Mouse (Mus musculus) CH12.LX (cell line): ENCODE data around the gene Ccdc194. TPM values are rescaled to one million over a fixed set of nuclear protein-coding genes. Genes with fewer than 3 reads are reported as not detected.

Source experiments
- DNase-seq: peaks from one replicate; pipeline ENCODE4 v3.0.0-alpha.2; 2013; ENCODE audit errors: extremely low read depth
- H3K27ac ChIP-seq: 2 replicates; pipeline ENCODE4 v1.5.1; 2012; ENCODE audit warnings: low read depth, mild to moderate bottlenecking, control low read depth, moderate library complexity; ENCODE audit not compliant: insufficient read depth
- H3K27me3 ChIP-seq: replicated peaks from 2 replicates; pipeline ENCODE3; 2012; ENCODE audit warnings: inconsistent platforms
- H3K36me3 ChIP-seq, 2 experiments: replicated peaks in 1 of 2; 2 replicates each; pipeline versions ENCODE3 to v1.6.1; 2012; ENCODE audit warnings: inconsistent platforms in 1 of 2, low read length in 1 of 2, mild to moderate bottlenecking in 1 of 2, mixed read lengths in 1 of 2, moderate library complexity in 1 of 2; ENCODE audit not compliant: control insufficient read depth in 1 of 2, insufficient read depth in 1 of 2
- H3K4me1 ChIP-seq, 2 experiments: 2 replicates each; pipeline ENCODE4 v1.6.1; 2012; ENCODE audit warnings: inconsistent platforms in 1 of 2, moderate library complexity in 1 of 2; ENCODE audit not compliant: insufficient read depth in 2 of 2, control insufficient read depth in 1 of 2
- H3K4me2 ChIP-seq: 2 replicates; pipeline ENCODE4 v1.6.1; 2012; ENCODE audit warnings: low read depth, mild to moderate bottlenecking, control low read depth; ENCODE audit not compliant: poor library complexity, insufficient read depth, severe bottlenecking
- H3K4me3 ChIP-seq, 3 experiments: fragments of 150-350 bp in 1 of 3; sonication (generic) in 1 of 3; replicated peaks in 1 of 3; 2 replicates each; pipeline versions ENCODE3 to v1.5.1; 2011 to 2012; ENCODE audit warnings: low read depth in 2 of 3, low read length in 2 of 3, mild to moderate bottlenecking in 2 of 3, moderate library complexity in 2 of 3, control low read depth in 1 of 3, improper control_type of control experiment in 1 of 3, inconsistent platforms in 1 of 3, mixed read lengths in 1 of 3; ENCODE audit not compliant: poor library complexity in 1 of 3
- H3K79me2 ChIP-seq: replicated peaks from 2 replicates; pipeline ENCODE4 v1.6.1; 2012; ENCODE audit warnings: mild to moderate bottlenecking, moderate library complexity; ENCODE audit not compliant: control insufficient read depth, poor library complexity, insufficient read depth, severe bottlenecking; ENCODE audit errors: extremely low read depth
- H3K9ac ChIP-seq: 2 replicates; pipeline ENCODE4 v1.6.1; 2012; ENCODE audit warnings: low read depth, mild to moderate bottlenecking, control low read depth, moderate library complexity; ENCODE audit not compliant: insufficient read depth
- H3K9me3 ChIP-seq: replicated peaks from 2 replicates; pipeline ENCODE3; 2012; ENCODE audit warnings: low read length, inconsistent platforms, mixed read lengths
- BHLHE40 ChIP-seq: IDR thresholded peaks from 2 replicates; pipeline ENCODE4 v1.6.1; 2011; ENCODE audit warnings: mild to moderate bottlenecking, low read depth, low read length, improper control_type of control experiment
- CHD1 ChIP-seq: IDR thresholded peaks from 2 replicates; pipeline ENCODE4 v1.6.1; 2012; ENCODE audit warnings: low read depth, low read length, improper control_type of control experiment, inconsistent platforms
- CHD2 ChIP-seq: IDR thresholded peaks from 2 replicates; pipeline ENCODE4 v1.6.1; 2011; ENCODE audit warnings: low read length, improper control_type of control experiment
- CTCF ChIP-seq, 2 experiments: IDR thresholded peaks in 1 of 2; conservative IDR thresholded peaks in 1 of 2; 2 replicates each; pipeline ENCODE4 v1.5.1; 2011 to 2012; ENCODE audit warnings: low read depth in 2 of 2, low read length in 2 of 2, improper control_type of control experiment in 1 of 2, inconsistent platforms in 1 of 2, mild to moderate bottlenecking in 1 of 2, moderate library complexity in 1 of 2
- EP300 ChIP-seq: IDR thresholded peaks from 2 replicates; pipeline ENCODE4 v1.6.1; 2011; ENCODE audit warnings: low read length, improper control_type of control experiment
- GABPA ChIP-seq: IDR thresholded peaks from 2 replicates; pipeline ENCODE4 v1.6.1; 2012; ENCODE audit warnings: low read depth, low read length, improper control_type of control experiment, inconsistent platforms; ENCODE audit not compliant: insufficient replicate concordance
- HCFC1 ChIP-seq: IDR thresholded peaks from 2 replicates; pipeline ENCODE4 v1.6.1; 2012; ENCODE audit warnings: low read depth, mild to moderate bottlenecking, inconsistent platforms, low read length, improper control_type of control experiment
- JUND ChIP-seq: conservative IDR thresholded peaks from 2 replicates; pipeline ENCODE4 v1.6.1; 2011; ENCODE audit warnings: low read depth, low read length, improper control_type of control experiment
- MAX ChIP-seq: IDR thresholded peaks from 2 replicates; pipeline ENCODE4 v1.6.1; 2011; ENCODE audit warnings: low read length, improper control_type of control experiment
- MAZ ChIP-seq: IDR thresholded peaks from 2 replicates; pipeline ENCODE4 v1.6.1; 2012; ENCODE audit warnings: low read depth, mild to moderate bottlenecking, inconsistent platforms, low read length, improper control_type of control experiment, moderate library complexity
- MEF2A ChIP-seq: IDR thresholded peaks from 2 replicates; pipeline ENCODE4 v1.6.1; 2014; ENCODE audit warnings: low read depth, mild to moderate bottlenecking, inconsistent platforms, low read length, improper control_type of control experiment, borderline replicate concordance
- MYC ChIP-seq: IDR thresholded peaks from 2 replicates; pipeline ENCODE4 v1.6.1; 2011; ENCODE audit warnings: low read depth, mild to moderate bottlenecking, improper control_type of control experiment, low read length
- POLR2A ChIP-seq: IDR thresholded peaks from 2 replicates; pipeline ENCODE4 v1.6.1; 2011; ENCODE audit warnings: low read depth, mild to moderate bottlenecking, improper control_type of control experiment, low read length
- POLR2AphosphoS2 ChIP-seq: IDR thresholded peaks from 2 replicates; pipeline ENCODE4 v1.6.1; 2011; ENCODE audit warnings: low read depth, low read length, improper control_type of control experiment
- RAD21 ChIP-seq: IDR thresholded peaks from 2 replicates; pipeline ENCODE4 v1.6.1; 2011; ENCODE audit warnings: low read depth, mild to moderate bottlenecking, low read length, improper control_type of control experiment, moderate library complexity
- RCOR1 ChIP-seq: conservative IDR thresholded peaks from 2 replicates; pipeline ENCODE4 v1.6.1; 2012; ENCODE audit warnings: low read depth, mild to moderate bottlenecking, inconsistent platforms, low read length, improper control_type of control experiment
- SIN3A ChIP-seq: IDR thresholded peaks from 2 replicates; pipeline ENCODE4 v1.6.1; 2012; ENCODE audit warnings: low read length, improper control_type of control experiment, inconsistent platforms
- SMC3 ChIP-seq: IDR thresholded peaks from 2 replicates; pipeline ENCODE4 v1.6.1; 2011; ENCODE audit warnings: low read depth, low read length, improper control_type of control experiment
- TBP ChIP-seq: conservative IDR thresholded peaks from 2 replicates; pipeline ENCODE4 v1.6.1; 2011; ENCODE audit warnings: low read depth, low read length, improper control_type of control experiment
- UBTF ChIP-seq: IDR thresholded peaks from 2 replicates; pipeline ENCODE4 v1.6.1; 2012; ENCODE audit warnings: low read depth, mild to moderate bottlenecking, inconsistent platforms, low read length, improper control_type of control experiment, moderate library complexity
- USF2 ChIP-seq: conservative IDR thresholded peaks from 2 replicates; pipeline ENCODE4 v1.6.1; 2011; ENCODE audit warnings: low read depth, low read length, improper control_type of control experiment
- ZC3H11A ChIP-seq: IDR thresholded peaks from 2 replicates; pipeline ENCODE4 v1.6.1; 2012; ENCODE audit warnings: low read depth, mild to moderate bottlenecking, inconsistent platforms, low read length, improper control_type of control experiment
- ZMIZ1 ChIP-seq: IDR thresholded peaks from 2 replicates; pipeline ENCODE4 v1.6.1; 2012; ENCODE audit warnings: low read depth, mild to moderate bottlenecking, inconsistent platforms, low read length, improper control_type of control experiment
- ZNF384 ChIP-seq: IDR thresholded peaks from 2 replicates; pipeline ENCODE4 v1.6.1; 2012; ENCODE audit warnings: low read depth, low read length, improper control_type of control experiment, inconsistent platforms
- dilution Hi-C: fragments of 300-500 bp; cut with MboI; formaldehyde crosslinking; loops from 2 replicates; pipeline ENCODE4 v1.14.3; 2020; ENCODE audit warnings: low sequenced_read_pairs; ENCODE audit not compliant: extremely low pct_unique_long_range_greater_than_20kb, extremely low pct_ligation_motif_present
- in situ Hi-C: fragments of 300-500 bp; cut with MboI; formaldehyde crosslinking; loops from 3 replicates; pipeline ENCODE4 v1.14.3; 2019; ENCODE audit warnings: low sequenced_read_pairs, low pct_ligation_motif_present, low pct_unique_long_range_greater_than_20kb, mixed read lengths
- polyA plus RNA-seq: library from polyadenylated mRNA; unstranded; fragments of >175 nt; gene quantifications from 2 replicates; pipeline ENCODE4 v1.2.1, GENCODE M21; 2012; ENCODE audit warnings: low read depth; ENCODE audit not compliant: insufficient read length
- total RNA-seq, 2 experiments: library from RNA; depleted of rRNA; stranded (reverse); fragments of 300-350 nt in 1 of 2; fragments of >200 nt in 1 of 2; gene quantifications; 2 replicates each; pipeline ENCODE4 v1.2.3; 2012 to 2014

Ccdc194 gene
- total and polyA plus RNA-seq, 3 experiments = not detected

DNA sequence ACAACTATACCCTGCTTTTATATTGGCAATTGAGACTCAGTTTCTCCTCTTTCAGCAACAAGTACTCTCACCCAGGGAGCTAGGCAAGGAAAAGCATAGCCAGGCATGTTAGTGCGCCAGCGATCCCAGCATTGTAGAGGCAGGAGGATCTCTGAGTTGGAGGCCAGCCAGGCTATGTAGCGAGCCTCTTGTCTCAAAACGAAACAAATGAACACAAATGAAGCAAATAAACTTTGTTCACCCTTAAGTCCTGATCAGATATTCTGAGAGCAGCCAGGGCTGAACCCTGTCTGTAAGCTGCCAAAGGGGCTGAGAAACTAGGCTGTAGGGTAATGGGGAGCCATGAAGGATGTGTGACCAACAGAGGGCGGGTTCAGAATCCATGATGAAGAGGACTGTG is 29.7 kb downstream of the Ccdc194 start:
- Histone ChIP-seq H3K4me2 (no peak overlapping the region), H3K36me3 (peaks cover 23 to 71% of the 10 kb centered on the region in 2 experiments)
- dilution Hi-C loops = no loop called here

DNA sequence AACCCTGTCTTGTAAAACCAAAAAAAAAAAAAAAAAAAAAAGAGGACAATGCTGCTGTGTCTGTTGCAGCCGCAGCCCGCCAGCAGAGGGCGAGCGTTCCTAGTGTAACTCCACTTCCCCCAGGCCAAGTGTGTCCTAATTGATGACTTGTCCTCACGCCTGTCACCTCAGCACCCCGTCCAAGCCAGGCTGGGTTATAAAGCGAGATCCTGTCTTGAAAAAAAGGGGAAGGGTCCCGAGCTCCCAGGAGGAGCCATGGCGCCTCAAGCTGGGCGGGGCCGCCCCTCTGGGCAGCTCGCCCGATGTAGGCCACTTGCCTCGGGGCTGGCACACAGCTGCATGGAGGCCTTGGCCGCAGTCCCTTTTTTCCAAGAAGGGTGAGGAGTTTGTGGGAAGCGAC is 30.5 kb downstream of the Ccdc194 start:
- in situ Hi-C loops = no loop called here
- H3K9me3 ChIP-seq = no peaks in the 10 kb centered on the region
- peaks cover 27 to 79% of the 10 kb centered on the region in 2 experiments for H3K36me3 ChIP-seq
- DNase-seq = peak; percentile 84
- no peak overlapping the region for H3K9ac ChIP-seq
- H3K4me2 ChIP-seq = no peak overlapping the region
- H3K27me3 ChIP-seq = no peaks in the 10 kb centered on the region
- H3K4me1 ChIP-seq = peaks cover 0 to 17% of the 10 kb centered on the region in 2 experiments; a peak in 2 of 4 replicates
- TF ChIP-seq RAD21 (peak; percentile 76), CTCF (conservative IDR thresholded peaks at IDR 0.05 in 1 of 2, IDR thresholded peaks at IDR 0.05 in 1 of 2; ENCODE audit: low read depth in 2 of 2, low read length in 2 of 2) (peak; percentile 30 to 81; a peak in 2 of 4 replicates), CHD2 (no peak), SMC3 (peak; percentile 85), BHLHE40 (no peak), ZC3H11A (peak; percentile 4; the same call in 1 of the 2 replicates), SIN3A (no peak), ZNF384 (peak; percentile 96)
- no peaks in the 10 kb centered on the region for H3K79me2 ChIP-seq
- H3K4me3 ChIP-seq = no peak overlapping the region
- no peak overlapping the region for H3K27ac ChIP-seq
- dilution Hi-C loops = no loop called here

More for the DNA sequence above, 29.7 kb downstream of the Ccdc194 start:
- Histone ChIP-seq H3K27me3 (no peaks in the 10 kb centered on the region), H3K27ac (no peak overlapping the region), H3K9me3 (no peaks in the 10 kb centered on the region)
- DNase-seq = no peak
- TF ChIP-seq MAZ = no peak
- TF ChIP-seq BHLHE40 = no peak
- no peak for TF ChIP-seq UBTF
- TF ChIP-seq EP300 = no peak
- TF ChIP-seq CTCF (conservative IDR thresholded peaks at IDR 0.05 in 1 of 2, IDR thresholded peaks at IDR 0.05 in 1 of 2; ENCODE audit: low read depth in 2 of 2, low read length in 2 of 2) = no peak
- TF ChIP-seq MYC = no peak
- TF ChIP-seq MEF2A = no peak
- TF ChIP-seq HCFC1 = no peak
- no peak for TF ChIP-seq POLR2AphosphoS2
- TF ChIP-seq USF2 = no peak
- no peak for TF ChIP-seq MAX
- TF ChIP-seq POLR2A = no peak
- TF ChIP-seq RCOR1 = no peak
- TF ChIP-seq JUND = no peak
- TF ChIP-seq TBP = no peak
- no peak for TF ChIP-seq GABPA
- TF ChIP-seq ZMIZ1 = no peak
- no peak for TF ChIP-seq ZC3H11A
- TF ChIP-seq SIN3A = no peak
- no peak for TF ChIP-seq CHD1
- TF ChIP-seq, all 38 proteins: peak for 0
- Histone ChIP-seq H3K9ac (no peak overlapping the region), H3K4me3 (no peak overlapping the region), H3K79me2 (no peaks in the 10 kb centered on the region), H3K4me1 (peaks cover 0 to 14% of the 10 kb centered on the region in 2 experiments; a peak in 2 of 4 replicates)
- in situ Hi-C loops = no loop called here
